Mouse (Mus musculus): ENCODE data around the gene Tspan14.

GRCm38 (mm10) chr14:40895681-40896080 lies 70.9 kb downstream of the Tspan14 start:
- TF ChIP-seq CTCF (IDR thresholded peaks at IDR 0.05; ENCODE audit: insufficient read depth, low read length) (no peak), POLR2A (IDR thresholded peaks at IDR 0.05; ENCODE audit: borderline replicate concordance, extremely low read depth, low read depth, low read length) (no peak)

All from lung, adult 2 months (tissue).